Mouse (Mus musculus) cortical plate, adult 2 months (tissue): ENCODE data around the gene Gm35549.

Experiments used
- CTCF ChIP-seq: fragments of 200-500 bp; IDR thresholded peaks from 2 replicates; pipeline ENCODE4 v1.5.1; 2011; ENCODE audit warnings: mild to moderate bottlenecking, control low read depth, low read length; ENCODE audit not compliant: insufficient read depth; ENCODE audit errors: extremely low read depth
- POLR2A ChIP-seq: fragments of 200-500 bp; IDR thresholded peaks from 2 replicates; pipeline ENCODE4 v1.6.1; 2011; ENCODE audit warnings: mild to moderate bottlenecking, low read length, control low read depth; ENCODE audit not compliant: insufficient read depth; ENCODE audit errors: extremely low read depth

DNA sequence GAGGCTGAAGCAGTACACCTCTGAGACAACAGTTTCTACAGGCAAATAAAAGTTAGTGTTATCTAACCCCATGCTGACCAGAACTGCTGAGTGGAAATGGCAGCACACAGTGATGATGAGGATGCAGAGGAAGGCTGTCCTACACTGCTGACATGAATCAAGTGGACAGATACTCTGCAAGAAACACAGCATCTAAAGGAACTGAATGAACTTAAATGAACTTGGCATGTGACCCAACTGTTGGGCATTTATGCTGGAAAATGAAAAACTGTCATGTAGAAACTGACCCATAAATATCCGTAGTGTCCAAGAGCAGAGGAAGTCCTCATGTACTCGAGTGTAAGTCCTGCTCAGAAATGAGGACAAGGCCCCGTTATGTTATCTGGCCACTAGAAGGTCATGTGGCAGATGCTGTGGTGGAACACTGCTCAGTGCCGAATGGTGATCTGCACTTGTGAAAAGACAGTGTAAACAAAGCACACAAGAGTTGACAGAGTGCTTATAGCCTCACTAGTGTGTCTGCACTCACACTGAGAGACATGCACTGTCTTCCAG, 13.9 kb downstream of the Gm35549 start:
- TF ChIP-seq CTCF: no peak
- no peak for TF ChIP-seq POLR2A
